Mouse (Mus musculus): Measurements from ENCODE around the gene Tiam2.
A peak's percentile ranks its signal among the peaks of the same experiment; 100 is the strongest.

The Tiam2 gene

GRCm38 (mm10) chr17:3560534-3560933 lies 234.2 kb downstream of the Tiam2 start:
- no peak for DNase-seq (ENCODE audit: low spot score)

GRCm38 (mm10) chr17:3562405-3562804 lies 236.0 kb downstream of the Tiam2 start:
- DNase-seq (ENCODE audit: low spot score) = no peak

GRCm38 (mm10) chr17:3570876-3571275 lies 244.5 kb downstream of the Tiam2 start:
- peak; percentile 67 for DNase-seq (ENCODE audit: low spot score)
